Mouse (Mus musculus) spleen, adult 2 months (tissue): Measurements from ENCODE around the gene Zc2hc1b.

Source experiments
- CTCF ChIP-seq: fragments of 200-500 bp; IDR thresholded peaks from 2 replicates; pipeline ENCODE4 v1.5.1; 2011; ENCODE audit warnings: mild to moderate bottlenecking, inconsistent platforms; ENCODE audit not compliant: insufficient read depth, insufficient read length, insufficient replicate concordance; ENCODE audit errors: extremely low read depth
- POLR2A ChIP-seq: fragments of 200-500 bp; IDR thresholded peaks from 2 replicates; pipeline ENCODE4 v1.6.1; 2011; ENCODE audit warnings: low read depth, low read length, inconsistent platforms

DNA sequence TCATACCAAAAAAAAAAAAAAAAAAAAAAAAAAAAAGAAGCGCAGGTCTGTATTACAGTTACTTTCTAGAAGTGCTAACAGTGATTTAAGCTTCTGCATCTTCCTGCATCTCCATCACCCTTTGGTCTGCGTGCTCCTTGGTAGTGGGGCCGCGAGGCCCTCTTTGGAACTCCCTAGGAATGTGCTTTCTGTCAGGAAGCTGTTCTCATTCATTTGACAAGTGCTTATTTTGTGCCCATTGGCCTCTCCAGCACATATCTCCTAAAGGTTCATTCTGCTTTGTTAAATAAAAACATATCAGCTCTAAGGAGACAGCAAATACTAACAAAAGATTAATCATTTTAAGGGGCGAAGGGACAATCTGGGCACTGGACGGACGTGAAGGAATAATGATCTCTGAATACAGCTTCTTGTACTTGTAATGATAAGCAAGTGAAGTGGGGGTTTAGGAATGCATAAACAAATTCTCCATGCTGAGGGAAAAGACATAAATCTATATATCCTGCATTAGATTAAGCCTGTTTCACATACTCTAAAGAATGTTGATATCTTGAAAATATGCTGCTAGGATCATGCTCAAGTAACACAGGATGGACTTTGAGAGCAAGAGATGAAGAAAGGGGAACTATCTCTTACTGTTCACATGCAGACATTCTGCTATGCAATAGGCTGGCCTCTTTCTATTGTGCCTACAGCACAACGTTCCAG lies 32.3 kb upstream of the Zc2hc1b start:
- TF ChIP-seq CTCF (no peak), POLR2A (no peak)
